Mouse (Mus musculus) lung, postnatal 0 days (tissue): ENCODE data around the gene Hpgds.

Experiments
- CTCF ChIP-seq: IDR thresholded peaks from 2 replicates; pipeline ENCODE4 v1.5.1; 2016; ENCODE audit warnings: antibody characterized with exemption, mild to moderate bottlenecking
- EP300 ChIP-seq: IDR thresholded peaks from 2 replicates; pipeline ENCODE4 v1.6.1; 2016; ENCODE audit warnings: antibody characterized with exemption, mild to moderate bottlenecking, control low read depth

DNA sequence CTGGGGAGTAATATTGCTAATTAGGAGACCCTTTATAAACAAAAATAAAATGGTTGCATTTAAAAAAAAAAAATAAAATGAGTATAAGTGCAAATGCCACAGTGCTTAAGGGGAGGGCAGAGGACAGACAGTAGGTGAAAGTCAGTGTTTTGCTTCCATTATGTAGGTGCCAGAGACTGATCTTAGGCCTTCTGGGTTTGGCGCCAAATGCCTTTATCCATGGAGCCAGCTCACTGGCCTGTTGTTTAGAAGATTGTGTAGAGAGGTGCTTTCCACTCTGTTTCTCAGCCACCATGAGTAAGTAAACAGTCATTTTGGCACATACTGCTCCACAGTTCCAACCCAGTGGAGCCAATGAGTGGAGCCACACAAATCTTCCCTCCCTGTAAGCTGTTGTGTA, 27.2 kb downstream of the Hpgds start:
- TF ChIP-seq CTCF (no peak), EP300 (no peak)
